Mouse (Mus musculus): ENCODE data around the gene Tmem136. TPM values are rescaled to one million over a fixed set of nuclear protein-coding genes. Genes with fewer than 3 reads are reported as not detected.

The Tmem136 gene
- total and polyA plus RNA-seq, 3 experiments, result 0.17 to 3.8 (median 0.34) TPM

DNA sequence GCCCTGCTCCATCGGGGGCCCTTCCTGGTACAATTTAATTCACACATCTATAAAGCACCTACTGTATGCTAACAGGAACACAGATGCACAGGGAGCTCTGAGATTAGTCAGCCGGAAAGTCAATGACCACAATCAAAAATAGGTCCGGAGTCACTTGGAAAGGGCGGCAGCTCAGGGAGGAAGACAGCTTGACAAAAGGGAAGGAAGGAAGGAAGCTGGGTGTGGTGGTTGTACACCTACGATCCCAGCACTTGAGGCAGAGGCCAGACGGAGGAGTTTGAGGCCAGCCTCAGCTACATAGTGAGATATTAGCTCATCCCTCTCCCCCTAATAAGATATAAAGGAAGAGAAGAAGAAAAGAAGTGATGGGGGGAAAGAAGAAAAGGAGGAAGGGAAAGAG, 39.6 kb upstream of the Tmem136 start:
- Histone ChIP-seq H3K9ac (ENCODE audit: insufficient read depth, low read depth) (no peak overlapping the region), H3K27me3 (replicated peaks) (peaks cover 85% of the 10 kb centered on the region), H3K9me3 (replicated peaks; ENCODE audit: low read length) (no peaks in the 10 kb centered on the region), H3K4me2 (ENCODE audit: insufficient read depth, low read depth, poor library complexity, severe bottlenecking) (no peak overlapping the region), H3K4me1 (ENCODE audit: control insufficient read depth in 1 of 2, insufficient read depth in 2 of 2) (peaks cover 0 to 3% of the 10 kb centered on the region in 2 experiments; a peak in 2 of 4 replicates), H3K36me3 (replicated peaks in 1 of 2; ENCODE audit: control insufficient read depth in 1 of 2, insufficient read depth in 1 of 2, low read length in 1 of 2) (no peaks in the 10 kb centered on the region), H3K79me2 (replicated peaks; ENCODE audit: control insufficient read depth, extremely low read depth, insufficient read depth, poor library complexity, severe bottlenecking) (no peaks in the 10 kb centered on the region), H3K27ac (ENCODE audit: insufficient read depth, low read depth) (no peak overlapping the region), H3K4me3 (replicated peaks in 1 of 3; ENCODE audit: low read depth in 2 of 3, low read length in 2 of 3, poor library complexity in 1 of 3) (no peak overlapping the region)
- TF ChIP-seq PAX5 (IDR thresholded peaks at IDR 0.05; ENCODE audit: low read length), result no peak
- no peak for TF ChIP-seq SIN3A (IDR thresholded peaks at IDR 0.05; ENCODE audit: low read length)
- TF ChIP-seq ZNF384 (IDR thresholded peaks at IDR 0.05; ENCODE audit: low read depth, low read length), result no peak
- TF ChIP-seq ZMIZ1 (IDR thresholded peaks at IDR 0.05; ENCODE audit: low read depth, low read length), result no peak
- no peak for TF ChIP-seq ELF1 (IDR thresholded peaks at IDR 0.05; ENCODE audit: low read depth, low read length)
- in situ Hi-C loops (cut with MboI; ENCODE audit: low pct_ligation_motif_present, low pct_unique_long_range_greater_than_20kb, low sequenced_read_pairs) (no loop called here), dilution Hi-C loops (cut with MboI; ENCODE audit: extremely low pct_ligation_motif_present, extremely low pct_unique_long_range_greater_than_20kb, low sequenced_read_pairs) (no loop called here)
- no peak for DNase-seq (ENCODE audit: extremely low read depth)

DNA sequence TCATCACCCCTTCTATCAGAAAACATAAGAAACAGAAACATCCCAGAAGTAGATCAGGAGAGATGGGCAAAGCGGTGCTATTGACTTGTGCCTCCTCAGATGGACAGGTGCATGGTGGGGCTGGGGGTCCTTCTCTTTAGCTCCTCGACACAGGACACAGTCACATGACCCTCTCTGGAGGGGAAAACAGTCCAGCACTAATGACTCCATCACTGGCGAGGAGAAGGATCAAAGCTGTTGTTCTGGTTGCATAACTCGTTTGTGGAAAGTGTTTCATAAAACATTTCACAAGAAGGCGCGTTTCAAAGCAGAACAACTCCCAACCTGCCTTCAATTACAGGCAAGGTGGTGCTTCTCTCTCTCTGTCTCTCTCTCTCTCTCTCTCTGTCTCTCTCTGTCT, 35.4 kb upstream of the Tmem136 start:
- H3K9ac ChIP-seq (ENCODE audit: insufficient read depth, low read depth), result no peak overlapping the region
- no peak for DNase-seq (ENCODE audit: extremely low read depth)
- in situ Hi-C loops (cut with MboI; ENCODE audit: low pct_ligation_motif_present, low pct_unique_long_range_greater_than_20kb, low sequenced_read_pairs) (no loop called here), dilution Hi-C loops (cut with MboI; ENCODE audit: extremely low pct_ligation_motif_present, extremely low pct_unique_long_range_greater_than_20kb, low sequenced_read_pairs) (no loop called here)
- no peak overlapping the region for H3K27ac ChIP-seq (ENCODE audit: insufficient read depth, low read depth)
- H3K9me3 ChIP-seq (replicated peaks; ENCODE audit: low read length), result no peaks in the 10 kb centered on the region
- H3K4me2 ChIP-seq (ENCODE audit: insufficient read depth, low read depth, poor library complexity, severe bottlenecking), result no peak overlapping the region
- no peak for TF ChIP-seq NRF1 (IDR thresholded peaks at IDR 0.05; ENCODE audit: low read depth, low read length)
- no peak for TF ChIP-seq IRF4 (IDR thresholded peaks at IDR 0.05; ENCODE audit: low read depth, low read length)
- no peak for TF ChIP-seq MXI1 (IDR thresholded peaks at IDR 0.05; ENCODE audit: low read depth, low read length)
- TF ChIP-seq POLR2A (IDR thresholded peaks at IDR 0.05; ENCODE audit: low read depth, low read length), result no peak
- TF ChIP-seq NELFE (IDR thresholded peaks at IDR 0.05; ENCODE audit: low read depth, low read length), result no peak
- TF ChIP-seq SIN3A (IDR thresholded peaks at IDR 0.05; ENCODE audit: low read length), result no peak
- TF ChIP-seq RCOR1 (conservative IDR thresholded peaks at IDR 0.05; ENCODE audit: low read depth, low read length), result no peak
- no peak for TF ChIP-seq ETS1 (conservative IDR thresholded peaks at IDR 0.05; ENCODE audit: low read depth, low read length)
- TF ChIP-seq ELF1 (IDR thresholded peaks at IDR 0.05; ENCODE audit: low read depth, low read length), result no peak
- no peak for TF ChIP-seq CHD2 (IDR thresholded peaks at IDR 0.05; ENCODE audit: low read length)
- H3K4me1 ChIP-seq (ENCODE audit: control insufficient read depth in 1 of 2, insufficient read depth in 2 of 2), result peaks cover 0 to 3% of the 10 kb centered on the region in 2 experiments; a peak in 2 of 4 replicates
- H3K27me3 ChIP-seq (replicated peaks), result peaks cover 83% of the 10 kb centered on the region
- H3K79me2 ChIP-seq (replicated peaks; ENCODE audit: control insufficient read depth, extremely low read depth, insufficient read depth, poor library complexity, severe bottlenecking), result no peaks in the 10 kb centered on the region
- no peak overlapping the region for H3K4me3 ChIP-seq (replicated peaks in 1 of 3; ENCODE audit: low read depth in 2 of 3, low read length in 2 of 3, poor library complexity in 1 of 3)
- H3K36me3 ChIP-seq (replicated peaks in 1 of 2; ENCODE audit: control insufficient read depth in 1 of 2, insufficient read depth in 1 of 2, low read length in 1 of 2), result no peaks in the 10 kb centered on the region

DNA sequence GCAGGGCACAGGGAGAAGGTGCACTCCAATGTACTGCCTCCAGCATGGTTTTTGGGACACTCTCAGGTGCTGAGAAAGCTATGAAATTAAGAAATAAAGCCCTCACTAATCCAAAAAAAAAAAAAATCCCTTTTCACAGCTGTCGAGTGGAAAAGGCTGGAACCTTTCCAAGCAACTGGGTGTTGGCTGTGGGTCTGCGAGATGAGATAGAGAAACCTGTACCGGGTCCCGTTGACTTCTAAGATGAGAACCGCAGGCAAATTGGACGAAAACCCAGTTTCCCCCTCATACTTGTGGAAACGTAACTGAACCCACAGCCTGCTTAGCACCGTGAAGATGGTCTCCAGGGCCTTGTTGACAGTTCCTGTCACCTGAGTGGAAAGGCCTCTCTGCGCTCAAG, 34.6 kb upstream of the Tmem136 start:
- no peak overlapping the region for H3K4me2 ChIP-seq (ENCODE audit: insufficient read depth, low read depth, poor library complexity, severe bottlenecking)
- H3K27ac ChIP-seq (ENCODE audit: insufficient read depth, low read depth), result no peak overlapping the region
- H3K4me1 ChIP-seq (ENCODE audit: control insufficient read depth in 1 of 2, insufficient read depth in 2 of 2), result peaks cover 0 to 3% of the 10 kb centered on the region in 2 experiments; a peak in 2 of 4 replicates
- dilution Hi-C loops (cut with MboI; ENCODE audit: extremely low pct_ligation_motif_present, extremely low pct_unique_long_range_greater_than_20kb, low sequenced_read_pairs), result no loop called here
- TF ChIP-seq MXI1 (IDR thresholded peaks at IDR 0.05; ENCODE audit: low read depth, low read length) (no peak), BHLHE40 (IDR thresholded peaks at IDR 0.05; ENCODE audit: low read depth, low read length) (peak; percentile 54; the same call in 1 of the 2 replicates)
- DNase-seq (ENCODE audit: extremely low read depth), result no peak
- peaks cover 81% of the 10 kb centered on the region for H3K27me3 ChIP-seq (replicated peaks)
- H3K9ac ChIP-seq (ENCODE audit: insufficient read depth, low read depth), result no peak overlapping the region
- H3K4me3 ChIP-seq (replicated peaks in 1 of 3; ENCODE audit: low read depth in 2 of 3, low read length in 2 of 3, poor library complexity in 1 of 3), result no peak overlapping the region
- no peaks in the 10 kb centered on the region for H3K9me3 ChIP-seq (replicated peaks; ENCODE audit: low read length)
- in situ Hi-C loops (cut with MboI; ENCODE audit: low pct_ligation_motif_present, low pct_unique_long_range_greater_than_20kb, low sequenced_read_pairs), result no loop called here
- H3K79me2 ChIP-seq (replicated peaks; ENCODE audit: control insufficient read depth, extremely low read depth, insufficient read depth, poor library complexity, severe bottlenecking), result no peaks in the 10 kb centered on the region
- H3K36me3 ChIP-seq (replicated peaks in 1 of 2; ENCODE audit: control insufficient read depth in 1 of 2, insufficient read depth in 1 of 2, low read length in 1 of 2), result no peaks in the 10 kb centered on the region
